Mouse (Mus musculus) bone marrow macrophage, adult 2 months (primary cell): ENCODE measurements around the gene Klk5.

Experiments
- CTCF ChIP-seq: IDR thresholded peaks from 2 replicates; pipeline ENCODE4 v1.5.1; 2012; ENCODE audit warnings: low read depth, mild to moderate bottlenecking, low read length, moderate library complexity
- POLR2A ChIP-seq: IDR thresholded peaks from 2 replicates; pipeline ENCODE4 v1.6.1; 2012; ENCODE audit warnings: mild to moderate bottlenecking, low read depth, low read length, borderline replicate concordance

DNA sequence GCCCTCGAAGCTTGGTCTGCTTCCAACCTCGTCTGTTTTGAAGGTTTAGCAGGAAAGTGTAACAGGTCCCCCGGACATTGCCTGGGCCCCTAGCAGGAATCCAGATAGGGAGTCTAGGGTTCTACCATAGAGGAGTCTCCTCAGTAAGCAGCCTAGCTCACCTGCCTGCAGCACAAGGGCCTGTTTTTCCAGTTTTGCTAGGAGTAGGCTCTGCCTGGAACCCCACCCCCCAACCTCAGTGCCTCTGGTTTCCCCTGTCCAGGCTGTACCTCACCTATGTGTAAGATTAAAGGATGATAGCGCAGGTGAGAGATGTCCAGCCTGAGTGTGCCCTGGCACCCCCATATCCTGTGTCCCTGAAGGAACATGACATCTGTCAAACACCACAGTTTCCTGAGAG lies 34.7 kb downstream of the Klk5 start:
- TF ChIP-seq POLR2A (no peak), CTCF (no peak)
